Mouse (Mus musculus): ENCODE results near the gene Stk17b.

DNA sequence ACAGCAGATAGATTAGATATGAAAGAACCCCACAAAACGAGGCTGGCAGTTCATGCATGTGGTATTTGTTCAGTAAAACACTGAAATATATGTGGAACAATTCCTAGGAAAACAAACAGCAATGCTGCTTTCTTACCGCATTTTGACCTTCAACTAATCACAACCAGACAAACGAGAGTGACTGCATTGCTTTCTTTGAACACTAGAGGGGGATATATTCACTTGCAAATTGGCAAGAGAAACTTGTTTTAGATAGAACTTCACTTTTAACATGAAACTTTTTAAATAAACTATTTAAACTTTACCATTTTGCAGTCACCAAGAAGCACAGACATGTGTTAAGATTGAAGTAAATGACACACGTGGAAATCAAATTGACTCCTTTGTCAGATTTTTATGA lies 69.6 kb downstream of the Stk17b start:
- no peak for TF ChIP-seq HCFC1 (IDR thresholded peaks at IDR 0.05; ENCODE audit: borderline replicate concordance, insufficient read depth, low read length)
- no peak for TF ChIP-seq ZNF384 (IDR thresholded peaks at IDR 0.05; ENCODE audit: low read depth, low read length)
- no peak for TF ChIP-seq MAFK (IDR thresholded peaks at IDR 0.05; ENCODE audit: insufficient read depth, low read depth, low read length)
